Mouse (Mus musculus): ENCODE measurements at regions not wholly inside any gene's neighbourhood (a gene's known extent, or its start where the extent isn't known, plus 50 kb on each side); places are given as distances from the start of the nearest gene placed in this dataset.
"Not testable (repeated sequence)": the region's sequence is repeated elsewhere in the genome, so short reads cannot be mapped to it uniquely, and the experiment has no call there.

DNA sequence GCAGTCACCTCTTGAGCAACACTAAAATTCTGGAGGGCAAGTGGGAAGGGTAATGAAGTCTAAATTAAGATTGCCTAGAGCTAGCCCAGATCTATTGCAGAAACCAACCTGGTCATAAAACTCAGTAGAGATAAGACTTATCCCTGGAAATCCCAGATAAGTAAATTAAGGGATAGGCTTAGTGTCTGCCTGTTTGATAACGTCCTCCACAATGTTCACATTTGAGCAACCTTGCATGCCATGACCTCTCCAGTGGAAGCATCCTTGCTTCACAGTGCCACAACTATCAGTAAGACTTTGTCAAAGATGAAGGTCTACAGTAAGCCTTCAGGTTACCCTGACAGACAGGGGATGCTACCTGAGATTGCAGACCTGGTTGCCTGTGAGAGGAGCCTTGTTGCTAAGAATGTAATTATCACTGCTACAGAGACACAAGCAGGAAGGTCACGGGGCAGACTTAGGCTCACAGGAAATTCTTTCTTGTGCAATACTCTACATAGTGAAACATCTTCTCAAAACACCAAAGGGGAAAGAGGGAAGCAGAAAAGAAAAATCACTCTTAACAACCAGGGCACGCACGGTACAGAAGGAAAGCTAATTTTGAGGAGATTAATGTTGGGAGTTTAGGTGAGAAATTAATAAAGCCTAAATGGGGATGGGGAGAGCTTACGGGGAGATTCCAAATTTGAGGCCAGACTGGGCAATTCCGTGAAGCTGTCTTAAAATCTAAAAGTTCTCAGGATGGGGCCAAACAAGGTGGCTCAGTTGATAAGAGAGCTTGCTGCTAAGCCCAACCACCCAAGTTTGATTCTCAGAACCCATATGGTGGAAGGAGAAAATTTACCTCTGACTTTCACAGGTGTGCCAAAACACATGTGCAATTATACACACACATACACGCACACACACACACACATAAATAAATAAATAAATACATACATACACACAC, 56.9 kb upstream of the Prdm9 start:
- no peak for DNase-seq (ENCODE audit: inconsistent ontology term)

DNA sequence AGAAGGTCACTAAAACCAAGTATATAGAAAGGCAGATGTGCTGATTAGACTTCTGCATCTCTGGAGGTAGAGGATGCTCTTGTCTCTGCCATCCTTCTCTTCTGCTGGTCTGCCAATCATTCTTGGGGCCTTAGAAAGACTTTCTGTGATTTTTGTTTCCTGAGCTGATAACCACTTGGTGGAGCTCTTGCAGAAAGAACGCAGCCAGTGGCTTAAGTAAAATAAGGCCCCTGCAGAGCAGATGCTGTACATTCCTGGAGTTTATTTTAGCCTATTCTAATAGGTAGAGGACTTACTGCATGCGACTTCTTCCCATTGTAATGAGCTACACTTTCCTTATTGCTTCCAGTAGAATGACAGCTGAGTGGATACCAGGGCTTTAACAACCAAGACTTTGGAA, 58.8 kb upstream of the Prdm9 start:
- peak; percentile 70 for DNase-seq (ENCODE audit: inconsistent ontology term)

DNA sequence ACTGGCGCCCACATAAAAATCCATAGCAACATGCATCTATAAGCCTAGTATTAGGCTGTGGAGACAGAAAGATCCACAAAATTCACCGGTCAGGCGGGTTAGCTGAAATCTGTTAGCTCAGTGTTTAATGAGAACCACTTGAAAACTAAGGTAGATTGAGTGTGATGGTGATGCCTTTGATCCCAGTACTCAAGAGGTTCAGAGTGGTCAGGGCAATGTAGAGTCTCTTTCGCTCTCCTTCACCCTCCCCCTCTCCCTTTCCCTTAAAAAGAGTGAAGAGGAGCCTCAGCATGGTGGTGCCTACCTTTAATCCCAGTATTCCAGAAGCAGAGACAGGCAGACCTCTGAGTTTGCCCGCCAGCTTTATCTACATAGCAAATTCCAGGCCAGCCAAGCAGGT, 66.6 kb upstream of the Prdm9 start:
- no peak for DNase-seq (ENCODE audit: inconsistent ontology term)

DNA sequence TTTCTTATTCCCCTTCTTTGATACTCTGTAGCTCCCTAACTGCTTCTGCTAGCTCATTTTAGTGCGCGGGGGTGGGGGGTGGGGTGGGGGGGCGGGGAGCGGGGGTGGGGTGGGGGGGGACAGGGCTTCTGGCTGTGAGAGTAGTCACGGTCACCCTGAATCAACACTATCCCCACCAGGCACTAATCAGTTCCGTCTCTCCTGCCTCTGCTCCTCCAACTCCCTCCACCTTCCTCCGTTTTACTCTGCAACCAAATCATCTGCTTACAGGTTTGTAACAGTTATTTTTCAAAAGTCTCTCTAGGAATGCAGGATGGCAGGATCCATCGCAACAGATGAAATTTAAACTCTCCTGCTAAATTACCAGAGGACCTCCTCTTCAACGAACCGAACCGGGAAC, 67.5 kb upstream of the Prdm9 start:
- no peak for DNase-seq (ENCODE audit: inconsistent ontology term)

DNA sequence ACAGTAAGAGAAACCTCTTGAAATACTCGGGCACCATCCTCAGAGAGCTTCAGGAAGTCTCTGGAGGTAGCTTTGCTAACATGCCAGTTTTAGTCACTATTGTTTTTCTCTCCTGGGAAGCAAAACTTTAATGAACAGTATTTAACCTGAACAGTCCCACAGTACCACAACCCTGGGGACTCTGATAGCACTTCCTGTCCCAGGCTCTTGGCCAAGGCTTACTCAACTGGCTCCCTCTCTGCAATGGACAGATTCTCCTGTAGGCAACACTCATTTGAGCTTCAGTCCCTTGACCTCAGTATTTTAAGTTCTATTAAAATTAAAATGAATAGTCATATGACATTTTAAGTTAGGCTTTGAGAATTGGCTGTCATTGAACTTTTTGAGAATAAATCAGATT, 67.9 kb upstream of the Prdm9 start:
- no peak for DNase-seq (ENCODE audit: inconsistent ontology term)

DNA sequence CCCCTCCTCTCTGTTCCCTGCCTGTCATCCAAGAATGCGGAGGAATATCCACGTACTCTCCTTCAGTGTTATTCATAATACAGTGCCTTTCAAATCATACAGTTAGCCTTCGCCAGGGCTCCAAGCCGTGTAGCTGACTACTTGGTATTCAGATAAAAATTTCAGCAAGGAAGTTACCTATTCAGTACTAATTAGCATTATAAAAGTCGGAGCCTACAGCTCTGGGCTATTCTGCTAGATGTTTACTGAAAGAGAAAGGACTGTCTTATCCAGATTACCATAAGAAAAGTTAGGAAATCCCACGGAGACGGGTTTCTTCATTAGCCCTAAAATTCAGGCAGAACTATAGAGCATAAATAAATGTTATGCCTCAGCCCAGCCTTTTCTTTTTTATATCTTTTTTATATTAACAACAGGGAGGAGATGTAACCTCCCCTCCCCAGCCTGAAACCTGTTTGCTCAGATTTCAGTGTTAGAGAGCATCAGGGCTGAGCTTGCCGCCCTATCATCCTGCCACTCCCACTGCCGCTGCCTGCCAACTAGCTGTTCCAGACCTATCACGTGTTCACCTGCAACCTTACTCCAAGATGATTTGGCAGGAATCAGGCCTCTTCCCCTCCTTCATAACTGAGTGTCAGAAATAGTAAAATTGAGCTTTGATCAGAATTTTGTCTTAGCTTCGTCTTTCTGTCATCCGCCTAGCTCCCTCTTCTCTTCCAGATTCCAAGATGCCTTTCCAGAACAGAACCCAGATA, 65.5 kb upstream of the Chd1 start:
- not testable (repeated sequence) for DNase-seq (ENCODE audit: inconsistent ontology term)

DNA sequence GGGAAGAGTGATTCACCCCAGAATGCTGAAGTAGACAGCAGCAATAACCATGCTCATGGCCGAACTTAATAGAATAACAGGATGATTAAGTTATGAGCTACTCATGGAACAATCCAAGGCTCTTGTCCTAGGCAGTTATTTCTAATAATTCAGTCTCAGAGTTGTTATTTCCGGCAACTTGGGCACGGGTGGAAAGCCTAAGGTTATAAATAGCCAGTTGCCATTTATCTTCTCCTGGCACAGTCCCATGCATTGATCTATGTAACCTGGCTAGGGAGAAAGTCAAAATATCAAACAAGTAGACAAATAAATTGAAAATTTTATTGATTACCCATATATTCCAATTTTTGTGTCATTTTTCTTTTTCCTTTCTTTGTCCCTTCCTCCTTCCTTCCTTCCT, 64.0 kb upstream of the Chd1 start:
- DNase-seq (ENCODE audit: inconsistent ontology term) = no peak

DNA sequence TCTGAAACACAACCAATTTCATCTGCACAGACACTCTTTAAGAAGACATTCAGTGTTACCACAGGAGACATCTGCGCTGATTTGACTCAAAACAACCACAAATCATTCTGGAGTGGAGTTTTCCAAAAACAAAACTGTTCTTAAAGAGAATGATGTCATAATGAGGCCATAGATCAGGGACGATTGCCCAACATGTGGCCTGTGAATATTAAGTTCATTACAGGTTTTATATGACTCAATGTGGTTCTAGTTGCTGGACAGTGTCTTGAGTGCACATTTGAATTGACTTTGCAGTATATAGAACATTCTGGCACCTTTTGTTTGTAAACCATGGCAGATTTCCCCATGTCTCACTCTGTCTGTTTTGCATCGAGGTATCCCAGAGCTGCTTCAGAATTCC, 63.0 kb upstream of the Chd1 start:
- no peak for DNase-seq (ENCODE audit: inconsistent ontology term)

DNA sequence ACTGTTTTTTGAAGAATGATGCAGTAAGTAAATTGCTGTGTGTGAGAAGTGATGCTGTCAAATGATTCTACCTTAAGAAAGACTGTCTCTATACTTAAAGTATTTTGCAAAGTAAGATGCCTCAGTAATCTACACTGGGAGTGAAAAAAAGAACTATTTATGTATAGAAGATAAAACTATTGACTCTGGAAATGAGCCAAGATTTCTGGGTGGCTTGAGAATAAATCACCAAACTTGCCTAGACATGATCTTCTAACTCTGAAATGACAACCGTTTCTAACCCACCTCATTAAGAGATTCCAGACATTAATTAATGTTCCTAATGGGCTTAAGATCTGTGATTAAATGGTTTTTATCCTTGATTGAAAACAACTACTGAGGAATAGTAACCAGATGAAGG, 58.0 kb upstream of the Chd1 start:
- peak; percentile 83 for DNase-seq (ENCODE audit: inconsistent ontology term)

DNA sequence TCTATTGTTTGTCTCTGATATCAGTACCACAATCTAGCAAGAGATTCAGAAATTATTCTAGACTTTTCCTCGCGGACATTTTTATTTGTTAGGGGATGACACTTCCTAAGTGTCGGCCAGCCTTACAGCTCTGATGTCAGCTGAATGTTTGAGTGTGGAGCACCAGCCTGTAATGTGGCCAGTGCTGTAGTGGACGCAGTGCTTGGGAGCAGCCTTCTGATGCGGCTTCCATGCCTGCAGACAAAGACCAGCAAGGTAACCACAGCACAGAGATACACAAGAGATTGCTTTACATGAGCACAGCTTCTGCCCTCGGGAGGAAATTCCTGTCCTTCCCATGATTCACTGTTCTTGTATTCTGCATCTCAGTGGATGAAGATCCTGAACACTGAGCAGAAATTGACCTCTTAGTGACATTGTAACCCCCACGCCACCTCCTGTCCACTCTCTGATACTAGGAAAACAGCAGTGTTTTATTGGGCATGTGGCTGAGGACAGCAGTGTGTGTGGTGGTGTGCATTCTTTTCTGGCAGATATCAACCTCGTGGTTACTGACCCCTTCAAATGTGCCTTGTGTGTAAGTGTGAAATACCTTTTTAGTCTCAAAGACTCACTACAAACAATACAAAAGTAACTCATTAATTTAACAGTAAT, 54.6 kb upstream of the Chd1 start:
- DNase-seq (ENCODE audit: inconsistent ontology term) = peak; percentile 31

DNA sequence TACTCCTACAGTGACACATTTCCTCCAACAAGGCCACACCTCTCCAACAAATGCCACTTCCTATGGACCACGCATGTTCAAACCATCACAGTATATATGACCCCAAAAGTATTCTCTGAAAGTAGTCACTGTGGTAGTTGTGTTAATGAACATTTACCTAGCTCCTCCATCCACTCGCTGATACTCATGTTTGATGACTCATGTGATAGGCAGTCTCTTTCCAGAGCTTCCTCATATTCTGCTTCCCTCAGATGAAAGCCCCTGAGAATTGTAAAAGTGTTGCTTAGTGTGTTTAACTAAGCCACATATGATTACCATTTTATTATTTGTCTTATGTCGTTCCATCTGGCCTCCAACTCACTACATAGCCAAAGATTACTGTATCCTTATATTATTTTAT, 52.9 kb upstream of the Chd1 start:
- DNase-seq (ENCODE audit: inconsistent ontology term) = no peak

All from Muller cell, postnatal 12 days (primary cell).